Mouse (Mus musculus): ENCODE measurements at regions not wholly inside any gene's neighbourhood (a gene's known extent, or its start where the extent isn't known, plus 50 kb on each side); places are given as distances from the start of the nearest gene placed in this dataset.

DNA sequence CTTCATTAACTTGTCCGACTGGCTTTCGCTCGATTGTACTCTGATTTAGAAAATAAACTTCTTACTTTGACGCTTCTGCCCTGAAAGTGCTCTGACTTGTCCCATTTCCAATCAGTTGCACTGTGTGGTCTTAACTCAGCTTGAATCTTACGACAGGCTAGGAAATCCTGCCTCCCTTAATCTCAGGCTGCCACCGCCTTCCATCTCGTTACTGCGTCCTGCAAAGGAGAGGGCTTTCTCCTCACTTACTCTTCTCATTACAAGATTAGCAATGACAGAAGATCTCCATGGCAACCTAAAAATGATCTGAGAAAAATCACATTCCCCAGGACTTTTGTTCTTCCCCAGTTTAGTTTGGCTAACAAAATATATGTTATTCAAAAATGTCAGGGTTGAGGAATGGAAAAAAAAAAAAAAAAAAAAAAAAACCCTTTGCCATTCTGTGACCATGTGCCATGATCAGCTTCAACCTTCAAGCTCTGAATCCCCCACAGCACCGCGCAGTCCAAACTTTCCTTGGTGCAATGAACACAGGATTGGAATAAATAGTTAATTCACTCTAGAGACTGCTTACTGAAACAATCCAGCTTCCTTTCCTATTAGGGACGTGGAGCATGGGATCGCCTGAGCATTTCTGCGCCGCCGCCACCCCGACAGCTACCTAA lies 494.1 kb downstream of the Lmo4 start:
- DNase-seq, result no peak

DNA sequence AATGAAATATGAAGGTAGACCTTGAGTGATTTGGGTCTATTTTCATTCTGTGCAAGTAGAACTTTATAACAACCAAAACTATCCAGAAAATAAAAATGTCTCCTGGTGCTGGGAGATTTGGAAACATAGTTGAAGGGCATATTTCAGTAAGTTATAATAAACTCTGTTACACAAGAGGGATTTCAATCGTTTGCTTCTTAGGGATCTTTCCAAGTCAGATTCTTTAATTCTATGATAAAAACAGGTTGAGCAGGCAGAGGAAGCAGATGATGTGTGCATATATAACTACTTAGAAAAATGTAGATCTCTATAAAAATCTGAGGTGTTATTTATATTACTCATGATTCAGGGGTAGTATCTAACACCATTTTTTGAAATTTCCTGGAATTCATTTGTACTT lies 498.3 kb downstream of the Lmo4 start:
- DNase-seq, result no peak

DNA sequence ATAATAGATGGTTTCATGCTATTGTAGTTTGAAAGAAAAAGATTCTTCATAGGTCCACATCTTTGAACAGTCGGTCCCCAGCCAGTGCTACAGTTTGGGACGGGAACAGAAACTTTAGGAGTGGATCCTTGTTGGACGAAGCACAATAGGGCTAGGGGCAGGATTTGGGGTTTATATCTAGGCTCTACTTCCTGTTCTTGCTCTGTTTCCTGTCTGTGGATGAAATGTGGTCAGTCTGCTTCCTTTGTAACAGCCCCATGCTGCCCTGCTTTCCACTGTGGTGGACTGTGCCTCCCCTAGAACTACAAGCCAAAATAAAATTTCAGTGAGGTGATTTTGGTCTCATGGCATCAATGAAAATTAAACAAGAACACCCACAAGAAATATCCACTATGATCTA lies 510.2 kb downstream of the Lmo4 start:
- DNase-seq, result no peak

DNA sequence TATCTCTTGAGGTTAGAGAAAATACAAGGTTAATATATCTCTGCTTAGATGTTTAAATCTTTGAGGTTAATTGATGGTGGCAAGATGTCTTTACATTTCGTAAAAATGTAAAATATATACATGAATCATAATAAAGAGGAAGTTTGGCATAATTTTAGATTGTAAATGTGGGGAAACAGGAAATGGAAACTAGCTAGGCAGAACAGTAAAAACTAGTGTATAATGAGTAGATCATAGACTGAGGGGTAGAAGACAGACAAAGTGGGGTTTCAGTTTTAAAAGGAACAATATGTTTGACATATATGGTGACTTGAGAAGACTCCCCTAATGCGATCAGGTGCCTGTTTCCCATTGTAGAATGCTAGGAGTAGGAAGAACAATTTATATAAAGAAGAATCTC lies 519.3 kb downstream of the Lmo4 start:
- DNase-seq, result no peak

DNA sequence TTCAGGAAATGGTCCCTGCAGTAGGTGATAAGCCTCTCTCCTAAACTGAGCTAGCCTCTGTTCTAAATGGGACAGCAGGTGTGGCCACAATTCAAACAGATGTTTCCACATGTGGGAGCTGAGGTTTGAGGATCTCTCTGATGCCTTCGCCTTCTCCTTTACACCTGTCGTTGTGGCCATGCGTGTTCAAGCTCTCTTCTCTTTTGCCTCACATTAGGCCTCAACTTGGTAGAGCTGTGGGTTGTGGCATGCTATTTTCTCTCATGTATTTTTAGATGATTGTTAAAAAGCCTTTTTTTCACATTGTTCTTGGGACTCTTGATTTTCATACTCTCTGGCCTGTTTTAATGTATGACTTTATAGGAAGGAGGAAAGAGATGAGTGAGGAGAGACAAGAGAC lies 526.8 kb downstream of the Lmo4 start:
- no peak for DNase-seq

DNA sequence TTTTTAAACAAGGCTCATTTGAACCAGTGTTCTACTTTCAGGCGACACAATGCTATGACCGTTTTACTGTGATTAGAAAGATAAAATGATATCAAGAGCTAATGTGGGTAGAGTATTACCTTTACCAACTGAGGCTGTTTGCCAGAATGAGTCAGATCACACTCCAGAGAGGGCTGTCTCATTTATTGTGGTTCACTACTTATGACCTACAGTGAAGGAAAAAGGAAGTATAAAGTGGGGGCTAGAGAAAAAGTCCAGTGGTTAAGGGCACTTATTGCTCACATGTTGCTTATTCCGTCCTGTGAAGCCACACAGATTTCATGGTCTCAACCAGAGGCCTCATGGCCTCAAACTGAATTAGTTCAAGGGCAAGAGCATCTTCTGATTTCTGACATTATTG lies 530.2 kb downstream of the Lmo4 start:
- no peak for DNase-seq

DNA sequence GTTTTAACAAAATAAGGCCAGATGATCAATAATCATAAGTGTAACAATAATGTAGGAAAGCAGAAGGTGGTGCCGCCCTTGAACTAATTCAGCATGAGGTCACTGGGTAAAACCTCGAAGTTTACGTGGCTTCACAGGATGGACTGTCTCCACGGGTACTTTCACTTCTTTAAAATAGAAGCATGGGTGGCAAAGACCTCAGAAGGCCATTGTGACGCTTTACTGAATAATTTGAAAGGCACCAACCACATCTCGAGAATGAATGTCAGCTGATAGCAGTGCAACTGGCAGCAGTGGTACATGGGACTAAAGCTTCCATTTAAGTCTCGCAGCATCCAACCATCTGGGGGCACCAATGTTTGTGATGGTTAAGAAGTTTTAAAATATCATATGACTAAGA lies 530.6 kb downstream of the Lmo4 start:
- DNase-seq, result no peak

DNA sequence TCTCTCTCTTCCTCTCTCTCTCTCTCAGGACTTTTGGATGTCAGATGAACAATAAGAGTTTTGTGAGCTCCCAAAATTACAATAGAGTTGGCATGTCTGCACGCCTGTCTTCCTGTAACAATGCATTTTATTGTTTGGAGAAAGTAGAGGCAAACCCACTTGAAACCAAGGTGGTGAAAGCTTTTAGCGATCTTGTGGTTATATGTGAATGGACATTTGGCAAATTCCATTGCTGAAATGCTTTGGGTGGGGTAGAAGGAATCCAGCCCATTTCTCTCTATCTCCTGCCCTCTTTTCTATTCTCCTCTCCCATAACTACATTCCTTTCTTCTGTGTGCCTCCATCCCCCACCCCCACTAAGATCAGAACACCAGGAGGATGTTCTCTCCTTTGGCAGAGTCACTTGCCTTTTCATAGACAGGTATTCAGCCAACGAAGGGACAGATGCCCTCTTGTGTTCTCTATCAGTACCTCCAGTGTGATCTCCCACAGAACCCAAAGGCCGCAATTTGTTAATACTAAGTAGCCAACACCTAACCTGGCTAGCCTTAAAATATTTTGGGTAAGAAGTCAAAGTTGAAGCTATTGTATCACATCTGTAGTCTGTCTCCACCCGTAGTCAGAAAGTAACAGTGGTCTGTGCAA lies 542.9 kb downstream of the Lmo4 start:
- no peak for DNase-seq

DNA sequence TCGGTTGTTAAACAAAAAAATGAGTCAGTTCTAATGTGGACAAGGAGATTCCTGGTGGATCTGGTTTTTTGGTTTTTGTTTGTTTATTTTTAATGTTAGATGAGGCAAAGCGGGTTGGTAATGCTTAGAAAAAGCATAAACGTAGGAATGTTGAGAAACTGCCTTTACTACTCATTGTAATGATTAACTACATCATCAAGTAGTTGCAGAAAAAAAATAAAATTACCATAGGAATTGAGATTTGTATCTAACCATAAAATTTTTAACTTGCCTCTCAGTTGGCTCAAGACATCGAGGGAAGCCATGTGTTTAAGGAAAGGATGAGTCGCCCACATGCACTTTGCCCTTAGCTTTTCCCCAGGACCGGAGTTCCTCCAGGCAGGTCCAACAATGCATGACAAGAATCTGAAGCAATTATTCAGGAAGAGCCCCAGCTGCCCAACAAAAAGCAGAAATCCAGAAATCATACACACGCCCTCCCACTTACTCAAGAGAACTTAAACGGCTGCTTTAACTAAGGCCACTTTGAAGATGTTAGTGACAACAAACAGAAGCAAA lies 545.5 kb downstream of the Lmo4 start:
- DNase-seq, result no peak

DNA sequence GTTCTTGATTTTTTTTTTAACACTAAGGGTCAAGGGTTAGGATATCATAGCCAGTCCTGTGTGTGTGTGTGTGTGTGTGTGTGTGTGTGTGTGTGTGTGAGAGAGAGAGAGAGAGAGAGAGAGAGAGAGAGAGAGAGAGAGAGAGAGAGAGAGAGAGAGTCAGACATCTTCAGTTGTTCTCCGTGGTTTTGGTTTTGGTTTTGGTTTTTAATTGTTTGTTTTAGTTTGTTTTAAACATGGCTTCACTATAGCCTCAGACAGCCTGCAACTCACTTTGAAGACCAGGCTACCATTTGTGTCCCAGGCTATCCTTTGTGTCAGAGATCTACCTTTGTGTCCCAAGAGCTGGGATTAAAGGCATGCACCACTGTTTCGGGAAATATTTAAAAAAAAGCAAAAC lies 557.8 kb downstream of the Lmo4 start:
- DNase-seq, result no peak

DNA sequence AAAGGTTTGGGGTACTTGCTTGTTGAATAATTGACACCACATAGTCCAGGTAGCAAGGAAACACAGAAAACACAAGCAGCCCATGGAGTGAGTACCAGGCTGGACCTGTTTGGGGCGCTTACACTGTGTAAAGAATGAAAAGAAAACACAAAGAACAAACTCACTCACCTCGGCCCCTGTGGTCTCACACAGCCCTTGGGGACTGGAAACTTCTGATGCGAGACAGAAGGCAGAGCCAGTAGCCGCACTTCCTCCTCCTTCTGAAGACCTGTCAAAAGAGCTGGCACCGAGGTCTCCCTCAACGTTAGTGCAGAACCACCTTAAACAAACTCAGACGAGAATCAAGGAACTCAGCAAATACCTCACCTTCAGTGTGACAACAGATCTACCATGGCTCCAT lies 558.2 kb downstream of the Lmo4 start:
- DNase-seq, result no peak

DNA sequence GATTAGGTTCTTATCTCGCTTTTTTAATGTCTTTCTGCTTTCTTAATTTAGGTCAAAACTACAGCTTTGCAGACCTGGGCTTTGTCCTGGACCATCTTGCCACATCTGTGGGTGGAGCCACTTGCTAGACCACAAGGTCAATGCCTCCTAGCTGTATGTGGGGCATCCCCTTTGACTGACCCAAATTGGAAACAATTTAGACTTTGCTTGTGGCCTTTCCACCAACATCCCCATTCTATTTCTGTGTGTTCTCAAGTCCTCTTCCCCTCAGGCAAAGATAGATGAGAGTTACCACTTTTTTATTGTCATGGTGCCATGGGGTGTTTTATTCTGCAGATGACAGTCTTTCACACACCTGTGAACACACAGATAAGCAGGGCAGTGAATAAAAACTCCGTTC lies 572.0 kb downstream of the Lmo4 start:
- DNase-seq, result no peak

DNA sequence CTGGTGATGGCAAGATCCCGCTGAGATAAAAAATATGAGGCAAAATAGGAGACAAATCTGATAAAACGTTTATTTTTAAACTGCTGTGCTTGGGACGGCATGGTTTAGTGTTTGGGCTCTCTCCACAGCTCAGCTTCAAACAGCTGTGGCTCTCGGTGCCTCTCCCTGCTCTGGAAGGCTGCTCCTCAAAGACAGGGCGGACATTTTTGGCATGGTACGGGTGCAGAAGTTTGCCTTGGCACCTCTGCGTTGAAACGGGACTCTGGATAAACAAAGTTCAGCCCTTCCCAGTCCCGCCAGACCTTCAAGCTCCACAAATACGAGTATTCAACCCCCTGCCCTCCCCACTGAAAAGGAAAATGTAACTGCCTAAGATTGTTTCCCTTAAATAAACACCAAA lies 573.8 kb downstream of the Lmo4 start:
- DNase-seq, result no peak

DNA sequence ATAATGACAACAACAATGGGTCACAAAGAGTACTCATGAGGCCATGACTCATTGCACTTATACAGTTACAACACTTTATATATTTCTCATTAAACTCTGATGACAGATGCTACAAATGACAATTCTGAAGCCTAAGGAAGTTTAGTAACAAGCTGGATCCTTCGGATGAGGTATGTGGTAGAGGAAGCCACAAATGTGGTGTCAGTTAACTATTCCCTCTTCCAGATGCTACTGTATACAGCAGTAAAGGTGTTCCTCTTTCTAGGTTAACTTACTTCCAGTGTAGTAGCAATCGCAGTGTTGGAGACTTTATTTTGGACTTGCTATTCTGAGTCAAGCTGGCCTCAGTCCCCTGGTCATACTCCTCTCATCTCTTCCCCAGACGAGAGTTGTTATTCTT lies 580.1 kb downstream of the Lmo4 start:
- DNase-seq, result no peak

DNA sequence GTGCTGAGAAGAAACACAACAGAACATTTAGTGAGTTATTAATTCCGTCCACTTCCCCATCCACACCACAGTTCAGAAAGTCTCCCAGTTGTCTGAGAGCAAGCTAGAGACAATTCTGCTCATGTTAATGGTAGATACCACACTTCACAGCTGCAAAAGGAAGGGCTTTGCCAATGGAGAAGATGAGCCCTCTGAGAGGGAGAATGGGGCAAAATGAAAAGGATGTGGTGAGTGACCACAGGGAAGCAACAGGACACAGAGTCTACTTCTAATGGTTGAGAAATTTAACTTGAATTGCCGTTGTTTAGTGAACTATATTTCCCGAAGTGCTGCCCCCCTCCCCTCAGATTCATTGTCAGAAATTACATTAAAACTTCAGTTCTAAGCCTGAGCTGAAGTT lies 582.7 kb downstream of the Lmo4 start:
- no peak for DNase-seq

DNA sequence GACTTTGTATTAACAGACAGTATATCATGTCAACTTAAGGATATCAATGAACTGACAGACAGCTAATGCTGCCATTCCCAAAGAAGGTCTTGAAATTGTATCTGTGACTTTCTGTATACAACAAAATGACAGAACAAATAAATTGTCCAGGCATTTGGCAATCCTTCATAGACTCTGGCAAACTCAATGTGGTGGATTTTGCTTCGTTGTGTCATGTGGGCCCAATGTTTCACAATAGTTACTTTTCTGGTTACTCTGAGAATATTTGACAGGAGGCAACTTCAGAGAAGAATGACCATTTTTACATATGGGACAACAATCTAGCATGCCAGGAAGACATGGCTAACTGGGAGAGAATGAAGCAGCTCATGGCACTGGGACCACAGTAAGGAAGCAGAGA lies 585.9 kb downstream of the Lmo4 start:
- DNase-seq, result no peak

DNA sequence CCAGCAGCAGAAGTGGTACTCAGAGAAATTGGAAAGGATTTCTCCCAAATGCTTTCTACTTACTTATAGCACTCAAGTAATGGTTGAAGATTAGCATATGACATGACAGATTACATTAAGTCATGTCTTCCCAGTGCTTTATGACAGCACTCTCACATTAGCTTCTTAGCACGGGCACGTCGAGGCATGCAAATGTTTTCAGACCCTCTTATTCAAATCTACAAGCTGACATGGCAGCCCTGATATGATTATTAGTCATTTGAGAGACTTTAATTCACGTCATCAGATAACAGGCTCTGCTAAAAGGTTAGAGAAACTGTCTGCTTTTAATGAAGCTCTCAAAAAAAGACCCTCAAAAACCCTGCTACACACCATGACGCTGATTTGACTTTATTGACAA lies 590.1 kb downstream of the Lmo4 start:
- no peak for DNase-seq

DNA sequence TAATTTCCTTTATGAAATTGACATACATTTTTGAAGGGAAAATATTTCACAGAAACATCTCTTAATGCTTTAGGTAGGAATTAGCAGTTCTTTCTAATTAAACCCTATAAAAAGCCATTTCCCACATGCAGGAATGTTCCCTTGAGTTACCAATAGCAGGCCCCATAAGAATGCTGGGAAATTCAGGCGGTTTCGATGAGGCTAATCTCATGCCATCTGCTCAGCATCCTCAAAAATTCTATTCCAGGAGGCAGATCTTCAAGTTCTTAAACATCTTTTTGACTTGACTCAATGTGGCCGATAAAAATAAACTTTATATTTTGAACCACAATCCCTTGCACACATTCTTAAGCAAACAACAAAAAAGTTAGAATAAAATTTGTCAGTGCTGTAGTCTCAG lies 591.0 kb downstream of the Lmo4 start:
- no peak for DNase-seq

DNA sequence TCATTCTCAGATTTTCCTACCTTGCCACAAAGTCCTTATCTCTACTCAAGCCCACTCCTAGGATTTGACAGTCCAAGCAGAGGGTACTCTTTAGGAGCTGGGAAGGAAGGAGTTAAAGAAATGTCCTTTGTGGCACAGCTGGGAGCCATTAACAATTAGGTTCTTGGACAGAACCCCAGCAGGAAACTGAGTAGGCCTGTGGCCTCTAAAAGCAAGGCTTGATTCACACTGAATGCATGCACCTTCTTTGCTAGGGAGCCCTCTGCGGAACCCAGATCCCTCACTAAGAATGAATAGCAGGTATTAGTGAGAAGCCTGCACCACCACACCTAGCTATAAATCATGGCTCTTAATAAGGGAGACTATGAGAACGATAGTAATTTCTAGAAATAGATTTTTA lies 595.3 kb downstream of the Lmo4 start:
- DNase-seq, result no peak

DNA sequence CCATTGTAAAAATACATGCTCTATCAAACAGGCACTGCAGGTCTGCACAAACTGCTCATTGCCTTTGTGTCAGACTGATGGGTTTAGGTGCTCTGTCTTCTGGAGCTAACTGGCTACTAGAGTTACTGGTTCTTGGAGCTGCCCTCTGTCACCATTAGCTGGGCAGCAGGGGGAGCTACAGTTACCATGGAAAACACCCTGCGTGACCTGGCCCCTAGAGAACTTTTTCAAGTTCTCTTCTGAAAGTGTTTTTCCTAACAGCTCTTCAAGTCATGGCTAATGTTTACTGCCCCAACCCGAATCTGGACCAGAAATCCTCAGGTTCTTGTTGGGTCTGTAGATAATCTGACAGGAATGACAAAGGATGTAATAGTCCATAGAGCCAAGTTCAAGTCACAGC lies 605.9 kb downstream of the Lmo4 start:
- DNase-seq, result peak; percentile 75

DNA sequence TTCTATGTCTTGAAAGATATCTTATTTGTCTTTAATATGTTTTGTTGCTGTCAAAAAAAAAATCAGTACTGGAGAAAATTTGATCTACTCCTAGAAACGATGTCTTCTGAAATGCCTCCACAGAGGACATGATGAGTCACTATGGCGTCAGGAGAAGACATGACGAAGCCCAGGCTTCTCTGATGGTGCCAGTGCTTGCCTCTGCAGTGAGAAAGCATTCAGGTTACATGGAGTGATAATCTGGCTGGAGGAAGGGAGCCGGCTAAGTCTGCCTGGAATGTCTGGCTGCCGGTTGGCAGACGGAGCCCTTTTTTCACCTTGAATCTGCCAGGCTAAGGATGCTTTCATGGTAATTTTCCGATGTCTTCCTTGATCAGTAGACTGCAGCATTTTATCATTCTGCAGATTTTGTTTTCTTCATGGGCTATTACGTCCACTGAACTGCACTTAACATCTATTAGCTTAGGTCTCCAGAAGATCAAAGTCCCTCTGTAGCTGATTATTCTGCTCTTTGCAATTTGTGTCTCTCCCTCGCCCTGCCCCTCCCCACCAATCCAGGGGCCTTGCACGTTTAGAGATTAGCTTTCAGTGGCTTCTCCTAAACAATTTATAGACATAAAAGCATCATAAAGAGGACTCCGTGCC lies 607.9 kb downstream of the Lmo4 start:
- peak; percentile 37 for DNase-seq

DNA sequence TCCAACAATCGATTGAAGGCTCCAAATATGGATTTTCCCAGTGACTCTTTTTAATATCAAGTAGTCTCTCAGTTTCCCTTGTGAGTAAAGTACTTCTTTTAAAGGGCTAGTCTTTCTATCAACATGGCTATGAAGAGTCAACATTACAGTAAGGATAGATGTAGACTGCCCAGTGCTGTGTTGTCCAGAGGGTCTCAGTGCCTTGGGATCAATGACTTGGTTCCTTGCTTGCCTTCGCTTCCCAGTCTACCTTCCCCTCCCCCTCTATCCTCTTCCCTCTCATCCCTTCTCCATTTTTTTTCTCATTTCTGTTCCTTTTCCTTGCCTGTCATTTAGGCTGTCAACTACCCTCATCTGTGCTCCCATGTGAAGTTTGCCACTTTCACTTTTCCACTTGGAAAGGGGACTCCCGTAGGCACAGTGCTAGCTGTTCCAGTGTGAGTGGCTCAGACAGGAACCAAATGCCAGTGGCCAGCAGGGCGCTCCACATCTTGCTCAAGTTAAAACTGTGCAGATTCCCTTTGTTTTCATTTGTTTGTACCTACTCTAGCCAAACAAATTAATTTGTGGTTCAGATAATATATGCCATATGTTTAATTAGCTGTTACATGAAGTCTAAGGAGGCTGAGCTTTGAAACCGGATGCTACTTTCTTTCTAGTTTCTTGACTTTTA lies 608.9 kb downstream of the Lmo4 start:
- no peak for DNase-seq

DNA sequence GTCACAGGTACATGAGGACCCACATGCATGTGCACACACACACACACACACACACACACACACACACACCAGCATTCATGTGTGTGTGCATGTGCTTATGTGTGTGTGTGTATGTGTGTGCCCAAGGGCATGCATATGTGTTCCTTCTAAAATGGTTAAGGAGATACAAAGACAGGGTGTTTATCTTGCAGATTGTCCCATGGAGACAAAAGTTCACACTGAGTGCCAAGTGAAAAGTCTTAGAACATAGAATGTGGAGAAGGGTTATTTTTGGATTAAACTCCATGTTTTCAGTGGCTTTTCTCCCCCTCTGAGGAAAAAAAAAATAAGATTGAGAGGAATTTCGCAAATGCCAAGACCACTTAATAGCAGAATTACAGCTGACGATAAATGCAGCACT lies 609.9 kb downstream of the Lmo4 start:
- no peak for DNase-seq

Data from adrenal gland, postnatal 10 days (tissue).